Mouse (Mus musculus) thymus, postnatal 0 days (tissue): ENCODE measurements around the gene Trem1. TPM values are rescaled to one million over a fixed set of nuclear protein-coding genes. Genes with fewer than 3 reads are reported as not detected.
A peak's percentile ranks its signal among the peaks of the same experiment; 100 is the strongest.

Source experiments
- DNase-seq: peaks from one replicate; pipeline ENCODE4 v3.0.0-alpha.2; 2015; ENCODE audit warnings: low spot score
- polyA plus RNA-seq: library from polyadenylated mRNA; unstranded; fragments of >200 nt; fragmentation: Nextera tagmentation; extraction: Ambion mirVana; gene quantifications from 2 replicates; pipeline ENCODE4 v1.2.1, GENCODE M21; 2015

Trem1 gene
- polyA plus RNA-seq, 1 experiment from 2014 or later: 0.05 TPM

DNA sequence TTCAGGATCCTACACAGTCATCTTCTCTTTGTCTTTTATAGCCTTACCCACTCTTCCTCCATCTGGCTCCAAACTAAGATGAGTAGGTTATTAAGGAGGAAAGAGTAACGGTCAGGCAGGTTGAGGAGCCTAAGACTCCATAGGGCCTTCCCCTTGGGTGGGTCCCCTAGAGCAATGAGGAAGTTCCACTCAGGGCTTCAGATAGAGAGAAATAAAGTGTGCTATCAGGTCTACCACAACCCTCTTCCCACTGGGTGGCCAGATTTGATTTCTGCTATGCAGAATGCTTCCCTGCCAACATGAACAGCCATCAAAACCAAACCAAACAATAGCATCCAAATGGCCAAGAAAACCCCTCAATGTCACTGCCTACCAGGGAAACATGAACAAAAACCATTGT lies 35.0 kb downstream of the Trem1 start:
- DNase-seq: no peak

DNA sequence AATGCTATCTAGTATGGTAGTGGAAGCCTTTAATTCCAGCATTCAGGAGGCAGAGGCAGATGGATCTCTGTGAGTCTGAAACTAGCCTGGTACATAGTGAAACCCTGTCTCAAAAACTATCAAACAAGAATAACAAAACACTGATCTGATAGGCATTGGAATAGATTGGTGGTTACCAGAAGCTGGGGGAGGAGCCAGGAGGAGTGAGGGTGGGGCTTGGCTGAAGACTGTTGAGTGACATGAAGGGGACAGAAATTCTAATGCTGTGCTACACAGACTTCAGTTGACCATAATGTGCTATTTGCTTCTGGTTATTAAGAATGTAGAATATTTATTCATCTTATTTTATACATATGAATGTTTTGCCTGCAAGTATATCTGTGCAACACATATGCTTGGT lies 35.7 kb downstream of the Trem1 start:
- DNase-seq: no peak

DNA sequence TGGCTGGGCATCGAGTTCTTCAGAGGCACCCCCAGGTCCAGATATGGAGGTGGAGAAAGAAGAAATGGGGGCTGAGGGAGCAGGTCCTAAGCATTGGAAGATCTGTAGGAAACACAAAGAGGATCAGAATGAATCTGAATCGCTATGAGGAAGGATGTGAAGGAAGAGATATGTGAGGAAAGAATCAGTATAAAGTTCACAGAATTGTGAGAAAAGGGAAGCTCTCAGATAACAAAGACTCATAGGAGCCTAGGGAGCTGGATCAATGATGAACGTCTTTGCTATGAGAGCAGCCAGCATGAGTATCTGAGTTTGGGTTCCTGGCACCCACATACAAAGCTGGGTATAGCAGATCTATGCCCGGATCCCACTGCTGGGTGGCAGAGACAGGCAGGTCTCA lies 37.3 kb downstream of the Trem1 start:
- no peak for DNase-seq

DNA sequence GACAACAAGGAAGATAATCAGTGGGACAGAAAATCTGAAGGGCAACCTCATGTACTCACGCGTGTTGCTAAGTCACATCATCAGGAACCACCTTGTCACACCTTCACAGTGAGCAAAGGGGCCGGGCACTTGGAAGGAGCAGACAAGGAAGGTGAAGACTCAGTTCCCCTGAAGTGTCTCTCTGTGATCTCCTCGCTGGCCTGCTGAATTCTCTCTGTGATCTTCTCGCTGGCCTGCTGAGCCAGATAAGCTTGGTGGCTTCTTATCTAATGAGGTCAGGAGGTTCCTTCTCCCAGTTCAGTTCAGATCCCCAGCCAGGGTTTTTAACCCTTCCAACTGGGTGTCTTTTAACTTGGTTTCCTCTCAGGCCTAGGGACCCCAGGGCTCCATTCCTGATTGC lies 39.6 kb downstream of the Trem1 start:
- DNase-seq: no peak

DNA sequence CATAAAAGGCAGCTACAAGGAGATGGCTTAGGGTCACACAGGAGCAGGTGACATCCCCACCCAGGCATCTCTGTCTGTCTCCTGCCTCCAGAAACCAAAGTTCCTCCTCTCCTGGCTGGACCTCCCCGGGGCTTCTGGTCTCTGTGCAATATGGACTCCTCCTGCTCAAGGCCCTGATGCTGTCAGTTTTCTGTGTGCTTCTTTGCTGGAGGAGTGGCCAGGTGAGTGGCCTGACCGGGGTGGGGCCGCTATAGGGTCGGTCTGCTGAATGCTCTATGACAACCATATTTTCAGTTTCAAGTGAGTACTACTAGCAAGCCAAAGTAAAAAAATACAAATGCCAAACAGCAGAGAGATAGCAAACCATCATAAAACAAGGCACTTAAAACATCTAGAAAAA lies 40.0 kb downstream of the Trem1 start:
- DNase-seq: no peak

DNA sequence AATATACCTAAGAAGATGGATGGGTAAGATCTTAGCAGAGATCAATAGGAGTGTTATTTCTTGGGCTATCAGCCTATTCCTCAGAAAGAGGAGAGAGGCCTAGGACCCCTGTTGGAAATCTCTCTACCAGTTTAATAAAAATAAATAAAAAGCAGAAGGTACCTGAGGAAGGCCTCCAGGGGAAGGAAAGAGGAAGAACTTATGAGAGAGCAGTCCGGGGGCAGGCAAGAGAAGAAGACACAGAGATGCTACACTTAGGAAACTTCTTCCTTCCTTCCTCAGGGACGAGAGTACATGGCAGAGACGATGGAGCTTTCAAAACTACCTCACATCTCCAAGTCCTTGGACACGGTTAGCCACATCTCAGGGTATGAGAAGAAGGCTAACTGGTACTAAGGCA lies 41.5 kb downstream of the Trem1 start:
- no peak for DNase-seq

DNA sequence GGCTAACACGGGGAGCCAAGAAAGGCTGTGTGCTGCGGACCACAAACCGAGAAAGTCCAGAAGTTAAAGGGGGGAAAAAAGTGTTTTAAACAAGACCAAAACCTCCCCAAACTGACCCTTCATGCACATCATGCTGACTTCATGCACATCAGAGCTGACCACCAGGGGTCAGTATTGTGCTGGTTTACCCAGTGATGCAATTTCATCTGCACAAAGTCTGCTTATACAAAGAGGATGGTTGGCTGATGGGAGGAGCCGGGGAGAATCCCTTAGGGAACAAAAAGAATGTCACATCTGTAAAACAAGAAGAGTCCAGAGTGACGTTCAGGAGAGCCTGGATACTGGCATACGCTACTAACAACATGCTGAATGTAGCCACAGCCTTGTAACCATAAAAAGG lies 42.3 kb downstream of the Trem1 start:
- DNase-seq: peak; percentile 77

DNA sequence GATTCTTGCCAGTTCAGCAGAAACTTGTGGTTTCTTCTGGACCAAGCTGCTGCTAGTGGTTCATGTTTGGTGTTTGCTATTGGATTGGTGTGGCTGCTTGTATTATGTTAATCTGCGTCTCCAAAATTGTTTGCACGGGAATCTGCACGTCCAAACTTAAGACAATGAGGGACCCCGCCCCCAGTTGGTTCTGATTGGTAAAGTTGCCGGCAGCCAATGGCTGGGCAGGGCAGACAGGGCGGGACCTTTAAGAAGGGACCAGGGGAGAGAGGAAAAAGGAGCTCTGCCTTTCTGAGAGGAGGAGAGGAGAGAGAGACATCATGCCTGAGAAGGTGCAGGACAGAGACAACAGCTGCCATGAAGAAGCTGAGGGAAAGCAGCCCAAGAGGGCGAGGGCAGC lies 43.2 kb downstream of the Trem1 start:
- DNase-seq: no peak

DNA sequence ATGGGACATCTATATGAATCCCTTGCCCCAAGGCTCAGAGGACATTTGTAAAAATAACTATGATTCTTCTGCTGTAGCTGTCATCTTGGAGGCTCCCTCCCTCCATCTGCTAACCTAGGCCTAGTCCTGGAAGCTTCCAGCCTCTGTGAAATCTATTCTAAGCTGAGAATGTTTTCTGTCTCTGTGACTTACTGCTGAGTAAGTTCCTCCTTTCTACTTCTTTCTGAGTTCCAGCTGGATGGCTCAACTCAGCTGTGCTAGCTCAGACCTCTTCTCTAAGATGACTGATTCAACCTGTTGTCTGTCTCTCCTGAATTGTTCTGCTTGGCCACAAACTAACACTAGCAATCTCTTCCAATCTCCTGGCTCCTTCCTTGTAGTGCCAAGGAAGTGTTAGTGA lies 45.8 kb downstream of the Trem1 start:
- DNase-seq: no peak

DNA sequence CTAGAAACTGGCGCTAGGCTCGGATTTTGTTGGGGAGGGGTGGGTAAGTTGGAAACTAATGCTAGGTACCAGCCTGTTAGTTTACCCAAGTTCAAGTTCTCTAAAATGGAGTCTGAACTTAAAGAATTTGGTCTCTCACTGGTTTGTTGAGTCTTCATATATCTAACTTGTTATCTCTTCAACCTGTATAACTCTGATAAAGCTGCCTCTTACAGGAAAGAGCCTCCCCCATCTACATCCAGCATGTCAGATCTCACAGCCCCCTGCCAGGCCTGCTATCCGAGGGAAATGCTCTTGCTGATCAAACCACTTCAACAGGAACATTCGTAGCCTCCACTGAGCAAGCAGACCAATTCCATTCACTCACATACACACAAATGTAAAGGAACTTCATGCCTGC lies 46.4 kb downstream of the Trem1 start:
- DNase-seq: no peak

DNA sequence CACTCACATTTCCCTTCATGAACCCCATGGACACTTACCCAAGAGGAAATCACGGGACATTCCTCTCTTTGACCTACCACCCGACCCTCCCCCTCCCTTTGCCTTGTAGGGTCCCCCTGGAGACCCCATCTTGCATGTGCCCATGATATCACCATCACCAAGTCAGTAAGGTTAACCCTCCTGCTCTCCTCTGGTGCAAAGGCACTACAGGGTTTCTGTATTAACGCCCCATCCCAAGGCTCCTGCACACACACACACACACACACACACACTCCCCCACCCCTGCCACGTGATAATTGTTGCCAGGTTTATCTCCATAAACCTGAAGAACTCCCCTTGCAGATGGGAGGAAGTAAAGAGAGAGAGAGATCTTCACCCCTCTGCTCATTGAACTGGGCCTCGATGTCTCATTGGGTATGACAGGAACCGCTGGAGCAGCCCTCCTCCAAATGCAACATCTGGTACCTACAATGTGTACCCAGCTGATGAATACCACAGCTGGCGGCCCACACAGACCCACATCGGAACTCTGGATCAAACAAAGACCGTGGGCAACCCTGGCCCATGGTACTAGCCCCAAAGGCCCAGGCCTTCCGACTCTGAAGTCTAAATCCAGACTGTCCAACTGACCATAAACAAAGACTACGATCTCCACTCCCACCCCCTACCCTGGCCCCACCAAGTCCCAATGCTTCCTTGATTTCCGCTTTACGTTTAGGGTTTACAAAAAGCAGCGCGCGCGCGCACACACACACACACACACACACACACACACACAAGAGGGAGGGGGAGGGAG lies 48.6 kb downstream of the Trem1 start:
- DNase-seq: peak; percentile 18

DNA sequence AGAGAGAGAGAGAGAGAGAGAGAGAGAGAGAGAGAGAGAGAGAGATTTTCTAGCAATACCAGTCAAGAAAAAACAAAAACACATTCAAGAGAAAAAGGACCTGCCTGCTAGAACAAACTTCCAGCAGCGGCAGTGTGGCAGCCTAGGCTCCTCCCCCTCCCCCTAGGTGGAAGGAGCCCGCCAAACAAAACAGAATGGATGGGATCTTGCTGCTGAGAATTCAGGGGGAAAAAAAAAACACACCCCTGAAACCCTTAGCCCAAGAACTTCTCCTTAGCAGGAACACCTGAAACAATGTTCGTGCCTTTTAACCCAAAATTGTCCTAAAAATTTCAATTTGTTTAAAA lies 49.1 kb downstream of the Trem1 start:
- DNase-seq: peak; percentile 27

DNA sequence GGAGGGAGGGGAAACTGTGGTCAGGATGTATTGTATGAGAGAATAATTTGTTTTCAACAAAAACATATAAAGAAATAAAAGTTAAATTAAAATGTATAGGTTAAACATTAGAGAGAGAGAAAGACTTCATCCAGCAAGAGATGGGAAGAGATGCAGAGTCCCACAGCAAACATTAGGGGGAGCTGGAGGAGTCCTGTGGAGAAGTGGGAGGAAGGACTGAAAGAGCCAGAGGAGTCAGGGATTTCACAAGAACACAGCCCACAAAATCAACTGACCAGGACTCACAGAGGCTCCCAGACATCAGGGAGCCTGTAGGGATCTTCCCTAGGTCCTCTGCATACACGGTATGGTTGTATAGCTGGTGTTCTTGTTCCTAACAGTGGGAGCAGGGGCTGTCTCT lies 54.2 kb downstream of the Trem1 start:
- peak; percentile 11 for DNase-seq

DNA sequence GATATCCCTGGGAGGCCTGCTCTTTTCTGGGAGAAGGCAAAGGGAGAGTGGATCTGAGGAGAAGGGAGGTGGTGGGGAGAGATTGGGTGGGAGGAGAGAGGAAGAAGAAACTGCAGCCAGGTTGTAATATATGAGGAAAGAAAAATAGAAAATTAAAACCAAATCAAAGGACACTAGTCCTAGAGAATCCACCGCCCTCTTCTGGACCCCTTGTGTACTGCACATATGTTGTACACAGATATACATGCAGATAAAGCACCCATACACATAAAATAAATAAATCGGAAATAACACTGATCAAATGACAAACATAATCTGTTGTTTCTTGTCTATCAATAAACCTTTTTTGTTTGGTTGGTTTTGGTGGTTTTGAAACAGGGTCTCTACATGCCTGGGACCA lies 54.7 kb downstream of the Trem1 start:
- peak; percentile 18 for DNase-seq

DNA sequence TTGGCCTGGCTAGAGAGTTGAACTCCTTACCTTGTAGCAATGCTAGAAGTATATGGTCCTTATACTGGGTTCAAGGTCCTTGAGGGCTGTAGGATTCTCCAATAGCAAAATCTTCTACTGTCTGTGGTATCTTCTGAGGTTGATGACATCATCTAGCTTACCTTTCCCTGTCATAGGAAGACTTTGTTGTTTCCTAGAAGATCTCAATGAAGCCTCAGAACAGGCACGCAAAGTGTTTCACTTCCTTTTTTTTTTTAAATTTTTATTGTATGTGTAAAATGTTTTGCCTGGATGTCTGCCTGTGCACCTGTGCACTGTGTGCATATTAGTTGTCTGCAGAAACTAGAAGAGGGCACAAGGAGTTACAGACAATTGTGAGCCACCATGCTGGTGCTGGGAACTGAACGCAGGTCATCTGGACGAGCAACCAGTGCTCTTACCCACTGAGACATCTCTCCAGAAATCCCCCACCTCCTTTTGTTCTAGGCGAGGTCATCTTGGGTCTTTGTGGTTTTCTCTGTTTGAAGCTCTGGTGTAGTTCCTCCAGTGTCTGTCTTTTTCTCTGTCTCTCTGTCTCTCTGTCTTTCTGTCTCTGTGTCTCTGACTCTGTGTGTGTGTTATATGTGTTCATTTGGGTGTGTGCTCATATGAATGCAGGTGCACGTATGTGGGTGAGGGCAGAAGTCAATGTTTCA lies 61.1 kb downstream of the Trem1 start:
- no peak for DNase-seq

Other genes starting within 250 kb of the Trem1 start
- gene 1700122O11Rik, start 194.5 kb upstream of the Trem1 start, polyA plus RNA-seq: not detected in 2 replicates
- gene 1700067P10Rik, start 143.4 kb upstream of the Trem1 start, polyA plus RNA-seq: not detected in 2 replicates
- gene 9830107B12Rik, start 86.5 kb upstream of the Trem1 start, polyA plus RNA-seq: not detected in 2 replicates
- 0.13 and 0.42 TPM in 2 replicates for gene A530064D06Rik, start 65.5 kb upstream of the Trem1 start, polyA plus RNA-seq
- 0.14 and 0.30 TPM in 2 replicates for gene Trem3, start 15.0 kb downstream of the Trem1 start, polyA plus RNA-seq
- 0.82 and 1.5 TPM in 2 replicates for gene Treml4, start 31.5 kb downstream of the Trem1 start, polyA plus RNA-seq
- 8.9 and 11.9 TPM in 2 replicates for gene Treml2, start 66.7 kb downstream of the Trem1 start, polyA plus RNA-seq
- gene B430306N03Rik, start 83.4 kb downstream of the Trem1 start, polyA plus RNA-seq: 0.53 and 0.64 TPM in 2 replicates
- gene Trem2, start 113.6 kb downstream of the Trem1 start, polyA plus RNA-seq: 2.1 and 3.8 TPM in 2 replicates
- 0.10 TPM in 2 replicates for gene Treml1, start 127.1 kb downstream of the Trem1 start, polyA plus RNA-seq
- 13.3 and 15.2 TPM in 2 replicates for gene Nfya, start 177.1 kb downstream of the Trem1 start, polyA plus RNA-seq
- gene Oard1, start 177.2 kb downstream of the Trem1 start, polyA plus RNA-seq: 71.0 and 73.3 TPM in 2 replicates
- gene Apobec2, start 200.2 kb downstream of the Trem1 start, polyA plus RNA-seq: 0.86 and 1.6 TPM in 2 replicates
- gene Tspo2, start 218.8 kb downstream of the Trem1 start, polyA plus RNA-seq: 0.17 TPM in 1 of 2 replicates, not detected in the other
- 17.2 and 21.6 TPM in 2 replicates for gene Unc5cl, start 222.1 kb downstream of the Trem1 start, polyA plus RNA-seq